15 mouse cellular contexts compared by ENCODE assay signal in the genomic region with DNA sequence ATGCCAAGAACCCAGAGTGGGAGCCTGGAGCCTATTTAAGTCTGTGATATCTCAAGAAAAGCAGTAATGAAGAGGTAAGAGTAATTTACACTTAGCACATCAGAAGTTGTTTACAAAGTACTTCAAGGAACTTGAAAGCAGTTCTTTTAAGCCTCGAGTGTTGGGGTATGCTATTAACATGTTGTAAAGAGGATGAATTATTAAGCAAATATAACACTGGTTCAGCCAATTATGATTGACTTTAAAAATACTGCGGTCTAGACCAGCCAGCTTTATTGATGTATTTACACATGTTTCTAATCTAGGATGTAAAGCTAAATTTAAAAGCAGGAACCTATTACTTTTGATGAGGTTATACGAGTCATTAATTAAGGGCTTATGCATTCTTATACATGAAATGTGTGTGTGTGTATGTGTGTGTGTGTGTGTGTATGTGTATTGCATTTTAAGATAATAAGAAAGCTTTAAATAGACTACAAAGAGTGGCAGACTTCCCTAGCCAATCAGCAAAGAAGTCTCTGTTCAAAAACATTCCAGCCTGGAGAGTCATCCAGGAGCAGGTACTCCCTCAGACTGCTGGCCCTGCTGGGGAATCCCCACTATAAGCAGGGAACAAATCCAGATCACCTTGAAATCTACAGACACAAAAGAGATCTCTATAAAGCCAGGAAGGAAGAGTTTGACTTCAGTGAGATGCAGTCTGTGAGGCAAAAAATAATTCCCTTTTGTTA. TPM values are rescaled to one million over a fixed set of nuclear protein-coding genes. Genes with fewer than 3 reads are reported as not detected.
DNase-seq lines count a peak whose midpoint lies in the region; ATAC-seq lines count a peak whose summit lies in the region.
"Had no signal": no experiment of that assay in that cellular context is flagged by ENCODE, and none has a peak within 500 bp of the region (broad histone marks: within the 10 kb centered on the region; RNA-seq: fewer than 3 reads in every experiment).

No protein-coding gene starts in this region.

- H3K36me3 ChIP-seq in heart, embryonic 12.5 days: no peaks in the 10 kb centered on the region
- H3K36me3 ChIP-seq: midbrain, embryonic 10.5 days had no signal

- peaks cover 17% of the 10 kb centered on the region for H3K4me1 ChIP-seq in heart, embryonic 12.5 days (replicated peaks)
- H3K4me1 ChIP-seq: midbrain, embryonic 10.5 days had no signal

- H3K9me3 ChIP-seq in heart, embryonic 12.5 days (replicated peaks): no peaks in the 10 kb centered on the region
- H3K9me3 ChIP-seq: midbrain, embryonic 10.5 days had no signal

- H3K9ac ChIP-seq in heart, embryonic 12.5 days: no peak overlapping the region

- H3K4me2 ChIP-seq in heart, embryonic 12.5 days: no peak overlapping the region

- H3K27ac ChIP-seq in heart, embryonic 12.5 days (ENCODE audit: poor library complexity, severe bottlenecking): no peak overlapping the region
- H3K27ac ChIP-seq: hindbrain, postnatal 0 days; midbrain, embryonic 10.5 days had no signal

- no peaks in the 10 kb centered on the region for H3K27me3 ChIP-seq in heart, embryonic 12.5 days (replicated peaks)

- no peak overlapping the region for H3K4me3 ChIP-seq in heart, embryonic 12.5 days
- H3K4me3 ChIP-seq: midbrain, embryonic 10.5 days; myocyte had no signal

- peak; percentile 61; the same call in 1 of the 2 replicates for ATAC-seq in heart, embryonic 12.5 days (ENCODE audit: insufficient number of reproducible peaks, low FRiP score)
- ATAC-seq: hindbrain, postnatal 0 days had no signal

- no peak for DNase-seq in heart, adult 18-20 months
- peak; percentile 17 to 20 for DNase-seq in kidney, postnatal 4 days
- DNase-seq in kidney, postnatal 36 days: no peak
- DNase-seq in 3T3-L1 (ENCODE audit: low read depth, low spot score): peak; percentile 49
- peak; percentile 34 for DNase-seq in forelimb bud, embryonic 11.5 days (ENCODE audit: low read depth, low spot score)
- DNase-seq in gastrocnemius, postnatal 25 days: no peak
- no peak for DNase-seq in thymus, postnatal 4 days
- DNase-seq: cerebellum, adult 11-12 months; left cerebral cortex, postnatal 4 days had no signal

- WGBS in heart, embryonic 12.5 days: 69% methylated on average over 3 of the region's 3 CpGs

RNA-seq across cellular contexts. Expression of a gene that starts 23.6 kb away (rescaled TPM):
- not detected in 2 replicates for polyA plus RNA-seq in heart, embryonic 12.5 days (2016; fragmentation: Nextera tagmentation; extraction: Ambion mirVana)
- total RNA-seq in heart, adult 18-20 months (2021): not detected
- not detected for total RNA-seq in gastrocnemius, postnatal 25 days (2021)
- total RNA-seq: hindbrain, postnatal 0 days; left cerebral cortex, postnatal 4 days; MEL had no signal
- polyA plus RNA-seq: gonadal fat pad, adult 2 months; hindbrain, postnatal 0 days; midbrain, embryonic 10.5 days; myocyte had no signal

RNA-seq across cellular contexts. Expression of a gene that starts 59.9 kb away (rescaled TPM):
- 19.2 and 19.8 TPM in 2 replicates for polyA plus RNA-seq in heart, embryonic 12.5 days (2016; fragmentation: Nextera tagmentation; extraction: Ambion mirVana)
- 10 to 100 TPM; 24.0 to 27.1 TPM for total RNA-seq in heart, adult 18-20 months (2021)
- 10 to 100 TPM in 1 of 2 experiments, 1 to 10 TPM in 1; 9.2 to 12.0 TPM for total RNA-seq in gastrocnemius, postnatal 25 days (2021)

Comparison
In these comparisons a context has a peak if more than half of its experiments do, and no peak if none do; other contexts are left out.
1. DNase-seq: peak in kidney, postnatal 4 days (2 of 2), 3T3-L1 (single experiment) and forelimb bud, embryonic 11.5 days (single experiment); none in heart, adult 18-20 months (0 of 2), kidney, postnatal 36 days (0 of 2), gastrocnemius, postnatal 25 days (single experiment) and thymus, postnatal 4 days (single experiment).